In the genomic region with DNA sequence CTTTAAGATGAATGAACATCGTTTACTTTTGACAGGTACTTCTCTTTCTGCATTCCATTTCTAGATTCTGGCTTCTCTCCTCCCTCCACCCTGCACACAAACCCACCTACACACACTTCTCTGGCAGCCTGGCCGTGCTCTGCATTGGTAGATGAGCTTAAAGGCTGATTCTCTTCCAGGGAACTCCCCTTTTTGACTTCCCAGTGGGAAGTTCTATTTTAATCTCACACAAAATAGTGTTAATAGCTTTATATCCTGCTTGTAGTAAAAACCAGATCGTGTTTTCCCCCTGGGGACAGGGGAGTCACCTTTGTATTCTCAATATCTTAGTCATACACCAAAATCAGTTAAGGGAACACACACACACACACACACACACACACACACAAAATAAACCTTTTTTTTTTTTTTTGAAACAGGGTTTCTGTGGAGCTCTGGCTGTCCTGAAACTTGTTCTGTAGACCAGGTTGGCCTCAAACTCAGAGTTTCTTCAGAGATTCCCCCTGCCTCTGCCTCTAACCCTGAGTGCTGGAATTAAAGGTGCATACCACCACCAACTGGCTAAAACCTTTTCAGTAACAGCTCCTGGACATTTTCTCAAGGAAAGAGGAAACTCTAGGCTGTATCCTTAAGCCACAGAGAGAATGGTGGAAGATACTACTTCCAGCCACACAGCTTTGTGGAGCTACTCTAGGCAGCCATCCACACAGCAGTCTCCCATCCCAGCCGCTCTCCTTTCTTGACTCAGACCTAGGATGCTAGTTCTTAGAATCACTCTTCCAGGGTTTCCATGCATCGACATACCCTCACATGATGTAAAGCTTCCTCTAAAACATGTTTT, we compare ENCODE assay signal across 13 mouse cellular contexts. TPM values are rescaled to one million over a fixed set of nuclear protein-coding genes. Genes with fewer than 3 reads are reported as not detected.
DNase-seq lines count a peak whose midpoint lies in the region; ATAC-seq and TF ChIP-seq lines count a peak whose summit lies in the region.
"Had no signal": no experiment of that assay in that cellular context is flagged by ENCODE, and none has a peak within 500 bp of the region (broad histone marks: within the 10 kb centered on the region; RNA-seq: fewer than 3 reads in every experiment).

No protein-coding gene starts in this region.

- no peak overlapping the region for H3K27ac ChIP-seq in intestine, embryonic 15.5 days
- H3K27ac ChIP-seq in intestine, postnatal 0 days (ENCODE audit: low read depth, low read length): no peak overlapping the region
- H3K27ac ChIP-seq in liver, embryonic 14.5 days: no peak overlapping the region

- H3K9ac ChIP-seq in intestine, embryonic 15.5 days: no peak overlapping the region
- H3K9ac ChIP-seq in intestine, postnatal 0 days (ENCODE audit: low read depth, low read length): no peak overlapping the region
- H3K9ac ChIP-seq in liver, embryonic 14.5 days (replicated peaks): no peak overlapping the region

- 0 out of 2 replicates have a peak, but pooled peaks have one; percentile 16 for ATAC-seq in intestine, embryonic 15.5 days
- no peak for ATAC-seq in intestine, postnatal 0 days
- peak; percentile 41 for ATAC-seq in liver, embryonic 14.5 days (ENCODE audit: insufficient read depth)

- no peak overlapping the region for H3K4me3 ChIP-seq in intestine, embryonic 15.5 days (replicated peaks)
- no peak overlapping the region for H3K4me3 ChIP-seq in intestine, postnatal 0 days (ENCODE audit: low read depth, low read length)
- H3K4me3 ChIP-seq in liver, embryonic 14.5 days (ENCODE audit: insufficient read depth in 1 of 2, low read depth in 2 of 2, low read length in 2 of 2): no peak overlapping the region

- 61% methylated on average over 5 of the region's 5 CpGs for WGBS in intestine, embryonic 15.5 days
- WGBS in intestine, postnatal 0 days: 59% methylated on average over 5 of the region's 5 CpGs
- 44% methylated on average over 5 of the region's 5 CpGs for WGBS in liver, embryonic 14.5 days (ENCODE audit: insufficient replicate concordance)

- H3K27me3 ChIP-seq in intestine, embryonic 15.5 days (replicated peaks): no peaks in the 10 kb centered on the region
- no peaks in the 10 kb centered on the region for H3K27me3 ChIP-seq in intestine, postnatal 0 days (replicated peaks; ENCODE audit: control insufficient read depth, insufficient read depth, low read length)
- no peaks in the 10 kb centered on the region for H3K27me3 ChIP-seq in liver, embryonic 14.5 days (ENCODE audit: control insufficient read depth, insufficient read depth, low read length)

- H3K36me3 ChIP-seq in intestine, embryonic 15.5 days: no peaks in the 10 kb centered on the region
- no peaks in the 10 kb centered on the region for H3K36me3 ChIP-seq in intestine, postnatal 0 days (ENCODE audit: control insufficient read depth, insufficient read depth)
- H3K36me3 ChIP-seq in liver, embryonic 14.5 days (replicated peaks; ENCODE audit: control insufficient read depth, insufficient read depth, low read depth): no peaks in the 10 kb centered on the region

- H3K4me2 ChIP-seq in intestine, embryonic 15.5 days (replicated peaks): no peak overlapping the region
- no peak overlapping the region for H3K4me2 ChIP-seq in intestine, postnatal 0 days (replicated peaks; ENCODE audit: low read depth)
- H3K4me2 ChIP-seq in liver, embryonic 14.5 days (ENCODE audit: low read depth): no peak overlapping the region
- H3K4me2 ChIP-seq: heart, embryonic 11.5 days had no signal

- no peak for TF ChIP-seq EP300 in liver, embryonic 14.5 days (IDR thresholded peaks at IDR 0.05; ENCODE audit: low read depth)

- 0 out of 2 replicates have a peak, but pooled peaks cover 2% of the 10 kb centered on the region for H3K4me1 ChIP-seq in intestine, embryonic 15.5 days (replicated peaks)
- H3K4me1 ChIP-seq in intestine, postnatal 0 days (replicated peaks; ENCODE audit: control insufficient read depth, insufficient read depth, low read length): no peaks in the 10 kb centered on the region
- peaks cover 12 to 29% of the 10 kb centered on the region in 2 experiments for H3K4me1 ChIP-seq in liver, embryonic 14.5 days (replicated peaks; ENCODE audit: control insufficient read depth in 2 of 2, insufficient read depth in 2 of 2, low read length in 1 of 2)

- no peaks in the 10 kb centered on the region for H3K9me3 ChIP-seq in intestine, embryonic 15.5 days
- no peaks in the 10 kb centered on the region for H3K9me3 ChIP-seq in intestine, postnatal 0 days (ENCODE audit: control insufficient read depth)
- no peaks in the 10 kb centered on the region for H3K9me3 ChIP-seq in liver, embryonic 14.5 days (ENCODE audit: control insufficient read depth, low read length)

- peak; percentile 70 for DNase-seq in right cerebral cortex, adult 18-20 months
- no peak for DNase-seq in right cerebral cortex, postnatal 4 days
- DNase-seq in liver, embryonic 14.5 days (ENCODE audit: low read depth in 3 of 3, low spot score in 3 of 3): no peak
- DNase-seq in urinary bladder, postnatal 36 days (ENCODE audit: low spot score in 2 of 2): no peak
- no peak for DNase-seq in cerebellum, postnatal 25 days
- DNase-seq in Muller cell, postnatal 12 days (ENCODE audit: inconsistent ontology term): no peak
- DNase-seq: adrenal gland, postnatal 10 days; kidney, adult 2 months; lung, adult 18-20 months; thymus, postnatal 4 days had no signal

- no peak for TF ChIP-seq CTCF in intestine, postnatal 0 days (IDR thresholded peaks at IDR 0.05; ENCODE audit: low read depth)
- TF ChIP-seq CTCF in liver, embryonic 14.5 days (IDR thresholded peaks at IDR 0.05; ENCODE audit: low read depth): no peak

RNA-seq across cellular contexts. Expression of gene Galnt7, which starts 24.7 kb away (rescaled TPM):
- polyA plus RNA-seq in intestine, embryonic 15.5 days (2015; fragmentation: Nextera tagmentation; extraction: Ambion mirVana): 29.8 and 30.5 TPM in 2 replicates
- polyA plus RNA-seq in intestine, postnatal 0 days (2015; fragmentation: Nextera tagmentation; extraction: Ambion mirVana): 20.2 and 22.4 TPM in 2 replicates
- polyA plus RNA-seq in liver, embryonic 14.5 days (2012; rRNA removed): 1.3 and 2.5 TPM in 2 replicates
- polyA plus RNA-seq in liver, embryonic 14.5 days (2014; fragmentation: Nextera tagmentation; extraction: Ambion mirVana): 3.8 and 4.4 TPM in 2 replicates
